Mouse (Mus musculus): ENCODE results near the gene Fam187a. TPM values are rescaled to one million over a fixed set of nuclear protein-coding genes. Genes with fewer than 3 reads are reported as not detected.

The Fam187a gene
- polyA plus RNA-seq, 1 experiment, result not detected

DNA sequence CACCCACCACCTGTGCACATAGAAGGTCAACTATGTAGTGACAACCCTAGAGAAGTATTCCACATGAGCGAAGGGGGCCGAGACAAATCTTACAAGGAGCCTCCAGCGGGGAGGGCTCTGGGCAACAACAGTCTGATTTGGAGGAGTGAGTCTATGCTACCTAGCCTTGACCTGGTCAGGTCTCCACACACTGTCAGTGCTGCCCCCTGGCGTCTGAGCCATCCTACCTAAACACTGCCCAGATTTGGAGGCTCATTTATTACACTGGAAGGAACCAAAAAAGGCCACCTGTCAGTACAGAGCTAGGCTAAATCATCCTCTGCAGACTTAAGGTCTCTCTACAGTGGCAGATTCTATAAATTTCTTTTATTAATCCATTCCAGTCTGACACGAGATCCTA is 33.1 kb upstream of the Fam187a start:
- WGBS, result 77% methylated on average over 5 of the region's 5 CpGs

DNA sequence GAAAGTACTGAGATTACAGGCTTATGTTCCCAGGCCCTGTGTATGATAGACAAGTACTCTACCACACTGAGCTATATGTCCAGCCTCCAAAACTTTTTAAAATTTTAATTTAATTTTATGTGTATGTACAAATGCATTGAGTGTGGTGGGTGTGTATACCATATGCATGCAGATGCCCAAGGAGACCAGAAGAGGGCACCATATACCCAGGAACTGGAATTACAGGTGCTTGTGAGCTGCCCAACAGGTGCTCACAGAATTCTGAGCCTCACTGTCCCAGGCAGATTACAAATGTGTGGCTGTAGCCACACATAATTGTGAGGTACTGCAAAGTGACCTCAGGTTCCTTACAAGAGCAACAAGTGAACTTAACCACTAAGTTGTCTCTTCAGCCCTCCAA is 31.2 kb upstream of the Fam187a start:
- DNase-seq (ENCODE audit: low read depth in 1 of 2, low spot score in 2 of 2), result no peak
- TF ChIP-seq CTCF (IDR thresholded peaks at IDR 0.05; ENCODE audit: extremely low read depth, insufficient read depth, insufficient read length, insufficient replicate concordance) (no peak), POLR2A (IDR thresholded peaks at IDR 0.05; ENCODE audit: low read depth, low read length) (no peak)
- peaks cover 35% of the 10 kb centered on the region for H3K36me3 ChIP-seq (ENCODE audit: control insufficient read depth, insufficient read depth, low read length)
- no peak overlapping the region for H3K27ac ChIP-seq (ENCODE audit: insufficient read depth, low read length)
- no peaks in the 10 kb centered on the region for H3K27me3 ChIP-seq (ENCODE audit: control insufficient read depth, insufficient read depth, low read length)
- no peak overlapping the region for H3K4me3 ChIP-seq (ENCODE audit: extremely low read depth, insufficient read depth, insufficient read length)
- no peaks in the 10 kb centered on the region for H3K4me1 ChIP-seq (ENCODE audit: control insufficient read depth, insufficient read depth, insufficient read length)

More for the DNA sequence above, 33.1 kb upstream of the Fam187a start:
- DNase-seq (ENCODE audit: low read depth in 1 of 2, low spot score in 2 of 2), result peak in 1 of 2 experiments; percentile 29
- no peaks in the 10 kb centered on the region for H3K27me3 ChIP-seq (ENCODE audit: control insufficient read depth, insufficient read depth, low read length)
- H3K36me3 ChIP-seq (ENCODE audit: control insufficient read depth, insufficient read depth, low read length), result peaks cover 49% of the 10 kb centered on the region
- no peaks in the 10 kb centered on the region for H3K4me1 ChIP-seq (ENCODE audit: control insufficient read depth, insufficient read depth, insufficient read length)
- peak; percentile 49; the same call in 1 of the 2 replicates for TF ChIP-seq CTCF (IDR thresholded peaks at IDR 0.05; ENCODE audit: extremely low read depth, insufficient read depth, insufficient read length, insufficient replicate concordance)
- no peak for TF ChIP-seq POLR2A (IDR thresholded peaks at IDR 0.05; ENCODE audit: low read depth, low read length)
- H3K4me3 ChIP-seq (ENCODE audit: extremely low read depth, insufficient read depth, insufficient read length), result no peak overlapping the region
- no peak overlapping the region for H3K27ac ChIP-seq (ENCODE audit: insufficient read depth, low read length)

DNA sequence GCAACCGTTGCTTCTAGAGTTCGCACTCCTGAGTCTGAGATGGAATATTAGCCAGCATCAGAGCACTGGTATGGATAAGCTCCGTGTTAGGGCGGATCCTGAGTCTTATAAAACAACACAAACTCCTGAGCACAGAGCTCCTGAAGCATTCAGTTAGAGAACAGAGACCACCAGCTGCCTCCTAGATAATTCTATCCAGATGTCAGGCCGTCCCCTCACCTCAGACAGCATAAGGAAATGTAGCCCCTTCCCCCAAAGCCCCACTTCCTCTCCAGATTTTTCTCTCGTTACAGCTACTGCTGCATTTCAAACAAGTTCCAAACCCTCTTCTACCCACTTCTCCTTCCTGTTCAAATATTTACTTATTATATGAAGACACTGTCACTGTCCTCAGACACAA is 29.0 kb upstream of the Fam187a start:
- no peak overlapping the region for H3K4me3 ChIP-seq (ENCODE audit: extremely low read depth, insufficient read depth, insufficient read length)
- no peak for TF ChIP-seq CTCF (IDR thresholded peaks at IDR 0.05; ENCODE audit: extremely low read depth, insufficient read depth, insufficient read length, insufficient replicate concordance)
- no peak for TF ChIP-seq POLR2A (IDR thresholded peaks at IDR 0.05; ENCODE audit: low read depth, low read length)

DNA sequence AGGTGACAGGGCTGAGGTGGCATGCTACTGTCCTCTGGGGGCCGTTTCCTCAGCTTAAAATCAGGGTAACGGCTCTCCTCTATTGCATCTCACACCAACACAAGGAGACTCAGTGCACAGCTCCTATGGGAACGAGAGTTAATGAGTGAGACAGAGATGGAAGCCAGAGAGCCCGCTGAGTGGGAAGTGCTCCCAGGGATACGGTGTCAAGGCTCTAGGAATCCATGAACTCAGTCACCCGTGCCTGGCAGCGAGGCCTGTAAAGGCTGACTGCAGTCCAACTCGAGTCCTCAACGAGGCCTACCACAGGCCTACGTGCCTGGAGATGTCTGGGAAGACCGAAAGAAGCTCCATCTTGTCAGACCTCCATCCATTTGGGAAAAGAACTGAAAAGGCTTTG is 26.0 kb upstream of the Fam187a start:
- WGBS, result 95% methylated on average over 11 of the region's 11 CpGs
- DNase-seq (ENCODE audit: low read depth in 1 of 2, low spot score in 2 of 2), result no peak

More for the DNA sequence above, 29.0 kb upstream of the Fam187a start:
- Histone ChIP-seq H3K36me3 (ENCODE audit: control insufficient read depth, insufficient read depth, low read length) (peaks cover 33% of the 10 kb centered on the region), H3K27ac (ENCODE audit: insufficient read depth, low read length) (no peak overlapping the region), H3K4me1 (ENCODE audit: control insufficient read depth, insufficient read depth, insufficient read length) (no peaks in the 10 kb centered on the region), H3K27me3 (ENCODE audit: control insufficient read depth, insufficient read depth, low read length) (no peaks in the 10 kb centered on the region)
- WGBS, result 83% methylated on average over 6 of the region's 6 CpGs
- DNase-seq (ENCODE audit: low read depth in 1 of 2, low spot score in 2 of 2), result no peak

DNA sequence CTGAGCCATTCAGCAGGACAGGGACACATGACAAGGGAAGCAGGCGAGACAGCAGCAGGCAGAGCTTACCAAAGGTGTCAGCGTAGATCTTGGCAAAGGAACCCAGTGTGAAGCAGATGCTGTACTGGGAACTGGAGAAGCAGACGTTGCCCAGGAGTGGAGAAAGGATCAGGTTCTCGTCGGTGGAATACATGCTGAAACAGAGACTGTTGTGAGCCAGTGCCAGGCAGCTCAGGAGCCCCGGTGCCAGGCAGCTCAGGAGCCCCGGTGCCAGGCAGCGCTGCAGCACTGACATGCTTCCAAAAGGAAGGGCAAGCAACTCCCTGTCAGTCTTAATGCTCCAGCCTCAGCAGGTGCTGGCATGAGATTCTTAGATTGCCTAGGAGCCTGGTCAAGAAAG is 25.0 kb upstream of the Fam187a start:
- TF ChIP-seq POLR2A (IDR thresholded peaks at IDR 0.05; ENCODE audit: low read depth, low read length), result no peak
- TF ChIP-seq CTCF (IDR thresholded peaks at IDR 0.05; ENCODE audit: extremely low read depth, insufficient read depth, insufficient read length, insufficient replicate concordance), result no peak
- Histone ChIP-seq H3K27me3 (ENCODE audit: control insufficient read depth, insufficient read depth, low read length) (no peaks in the 10 kb centered on the region), H3K36me3 (ENCODE audit: control insufficient read depth, insufficient read depth, low read length) (peaks cover 27% of the 10 kb centered on the region), H3K27ac (ENCODE audit: insufficient read depth, low read length) (no peak overlapping the region), H3K4me3 (ENCODE audit: extremely low read depth, insufficient read depth, insufficient read length) (no peak overlapping the region), H3K4me1 (ENCODE audit: control insufficient read depth, insufficient read depth, insufficient read length) (no peaks in the 10 kb centered on the region)
- WGBS, result 94% methylated on average over 8 of the region's 8 CpGs
- no peak for DNase-seq (ENCODE audit: low read depth in 1 of 2, low spot score in 2 of 2)

More for the DNA sequence above, 26.0 kb upstream of the Fam187a start:
- H3K27me3 ChIP-seq (ENCODE audit: control insufficient read depth, insufficient read depth, low read length), result no peaks in the 10 kb centered on the region
- H3K4me1 ChIP-seq (ENCODE audit: control insufficient read depth, insufficient read depth, insufficient read length), result no peaks in the 10 kb centered on the region
- no peak overlapping the region for H3K27ac ChIP-seq (ENCODE audit: insufficient read depth, low read length)
- H3K36me3 ChIP-seq (ENCODE audit: control insufficient read depth, insufficient read depth, low read length), result peaks cover 34% of the 10 kb centered on the region
- TF ChIP-seq CTCF (IDR thresholded peaks at IDR 0.05; ENCODE audit: extremely low read depth, insufficient read depth, insufficient read length, insufficient replicate concordance), result no peak
- no peak overlapping the region for H3K4me3 ChIP-seq (ENCODE audit: extremely low read depth, insufficient read depth, insufficient read length)

DNA sequence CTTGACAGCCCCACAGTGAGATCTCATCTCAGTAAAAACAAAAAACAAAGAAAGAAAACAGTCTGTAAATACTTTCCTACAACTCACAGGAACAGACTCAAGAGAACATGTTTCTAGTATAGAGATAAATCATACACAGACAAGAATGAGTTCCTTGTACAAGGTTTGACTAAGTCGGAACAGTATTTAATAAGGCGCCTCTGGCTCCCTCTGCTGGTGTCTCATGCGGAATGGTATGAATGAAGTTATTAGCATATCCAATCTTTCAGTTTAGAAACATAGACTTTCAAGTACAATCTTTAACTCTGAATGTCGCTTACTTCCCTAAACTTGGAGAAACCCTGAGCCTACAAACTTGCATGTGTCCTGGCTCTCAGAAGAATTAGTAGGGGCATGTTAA is 20.7 kb upstream of the Fam187a start:
- H3K36me3 ChIP-seq (ENCODE audit: control insufficient read depth, insufficient read depth, low read length), result peaks cover 39% of the 10 kb centered on the region
- no peaks in the 10 kb centered on the region for H3K27me3 ChIP-seq (ENCODE audit: control insufficient read depth, insufficient read depth, low read length)
- no peak for TF ChIP-seq POLR2A (IDR thresholded peaks at IDR 0.05; ENCODE audit: low read depth, low read length)
- no peak overlapping the region for H3K4me3 ChIP-seq (ENCODE audit: extremely low read depth, insufficient read depth, insufficient read length)
- no peak overlapping the region for H3K27ac ChIP-seq (ENCODE audit: insufficient read depth, low read length)
- no peaks in the 10 kb centered on the region for H3K4me1 ChIP-seq (ENCODE audit: control insufficient read depth, insufficient read depth, insufficient read length)
- 24% methylated on average over 4 of the region's 4 CpGs for WGBS
- peak in 1 of 2 experiments; percentile 33 for DNase-seq (ENCODE audit: low read depth in 1 of 2, low spot score in 2 of 2)

DNA sequence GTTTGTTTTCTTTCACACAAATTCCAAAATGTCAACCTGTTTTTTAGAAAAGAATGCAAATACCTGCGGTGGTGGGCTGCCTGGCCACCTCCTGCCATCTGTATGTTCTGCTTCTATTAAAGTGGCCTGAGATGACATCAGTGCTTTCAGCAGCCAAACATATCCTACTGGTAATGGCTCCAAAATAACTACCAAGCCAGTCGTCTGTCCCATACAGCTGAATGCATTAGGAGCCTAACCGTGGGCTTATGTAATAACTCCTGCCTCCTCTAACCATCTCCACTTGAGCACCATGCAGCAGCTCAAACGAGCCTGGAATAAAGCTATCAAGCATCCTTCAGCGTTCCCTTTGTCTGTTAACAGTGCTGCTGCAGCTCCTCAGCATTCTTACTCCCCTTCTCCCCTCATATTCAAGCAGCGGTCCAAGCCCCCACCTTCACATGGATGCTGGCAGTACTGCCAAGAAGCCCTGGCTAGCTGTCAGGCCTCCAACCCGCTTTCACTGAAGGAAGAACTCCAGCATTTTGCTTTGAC is 10.1 kb upstream of the Fam187a start:
- WGBS, result 94% methylated on average over 7 of the region's 7 CpGs
- Histone ChIP-seq H3K27me3 (ENCODE audit: control insufficient read depth, insufficient read depth, low read length) (no peaks in the 10 kb centered on the region), H3K4me1 (ENCODE audit: control insufficient read depth, insufficient read depth, insufficient read length) (no peaks in the 10 kb centered on the region; the same call in 1 of the 2 replicates), H3K36me3 (ENCODE audit: control insufficient read depth, insufficient read depth, low read length) (peaks cover 22% of the 10 kb centered on the region), H3K27ac (ENCODE audit: insufficient read depth, low read length) (no peak overlapping the region), H3K4me3 (ENCODE audit: extremely low read depth, insufficient read depth, insufficient read length) (no peak overlapping the region)
- no peak for DNase-seq (ENCODE audit: low read depth in 1 of 2, low spot score in 2 of 2)
- TF ChIP-seq CTCF (IDR thresholded peaks at IDR 0.05; ENCODE audit: extremely low read depth, insufficient read depth, insufficient read length, insufficient replicate concordance) (no peak), POLR2A (IDR thresholded peaks at IDR 0.05; ENCODE audit: low read depth, low read length) (no peak)

Measured in spleen, adult 2 months (tissue).